Comparison of ENCODE assay signal across 8 mouse cellular contexts in genomic region chr4:129983764-129984420, GRCm38 (mm10). TPM values are rescaled to one million over a fixed set of nuclear protein-coding genes. Genes with fewer than 3 reads are reported as not detected.
A peak's percentile ranks its signal among the peaks of the same experiment; 100 is the strongest.
DNase-seq lines count a peak whose midpoint lies in the region; ATAC-seq lines count a peak whose summit lies in the region.

No protein-coding gene starts in this region.

- peak overlapping the region; percentile 83 for H3K27ac ChIP-seq in midbrain, embryonic 10.5 days (replicated peaks)

- peak; percentile 53 for DNase-seq in CD4-positive, CD25-positive, alpha-beta regulatory T cell, adult 2 months (ENCODE audit: low read depth, low spot score)
- DNase-seq in embryo, embryonic 9.5 days (ENCODE audit: extremely low spot score): peak; percentile 72
- DNase-seq in heart, adult 18-20 months: peak; percentile 73 to 80
- peak; percentile 50 for DNase-seq in kidney, adult 11 months
- peak; percentile 87 to 94 for DNase-seq in left cerebral cortex, postnatal 25 days (ENCODE audit: low spot score in 2 of 2)
- peak; percentile 67 for DNase-seq in midbrain, embryonic 10.5 days (ENCODE audit: low spot score)
- DNase-seq in right cerebral cortex, postnatal 36 days (ENCODE audit: low spot score in 2 of 2): peak; percentile 86 to 87

- H3K4me3 ChIP-seq in midbrain, embryonic 10.5 days: peak overlapping the region; percentile 76

- intact Hi-C loops in left cerebral cortex, postnatal 25 days (cut with DNase I): loop anchor here (1.0 to 5.0 kb wide), 3 partner anchors 24 to 162 kb away; no protein-coding TSS in a partner anchor

- no peaks in the 10 kb centered on the region for H3K9me3 ChIP-seq in midbrain, embryonic 10.5 days (replicated peaks)

- peaks cover 95% of the 10 kb centered on the region for H3K27me3 ChIP-seq in midbrain, embryonic 10.5 days (ENCODE audit: low read depth, poor library complexity, severe bottlenecking)

- no peaks in the 10 kb centered on the region for H3K36me3 ChIP-seq in midbrain, embryonic 10.5 days

- ATAC-seq in CD4-positive, CD25-positive, alpha-beta regulatory T cell, adult 4 months: no peak

- peaks cover 87% of the 10 kb centered on the region for H3K4me1 ChIP-seq in midbrain, embryonic 10.5 days

- whole genome bisulfite sequencing in midbrain, embryonic 10.5 days: 5% methylated on average over 15 of the region's 15 CpGs

RNA-seq across cellular contexts. Expression of gene Adgrb2, which starts 0.8 kb away (rescaled TPM):
- polyA plus RNA-seq in CD4-positive, CD25-positive, alpha-beta regulatory T cell, adult 4 months (2017; shearing (Covaris generic)): under 1 TPM in 1 of 2 experiments, not detected in 1; 0.34 TPM
- 1 to 10 TPM; 2.1 to 2.4 TPM for total RNA-seq in heart, adult 18-20 months (2021)
- total RNA-seq in left cerebral cortex, postnatal 25 days (2021): 100 to 1,000 TPM; 377 to 394 TPM
- polyA plus RNA-seq in midbrain, embryonic 10.5 days (2016; fragmentation: Nextera tagmentation; extraction: Ambion mirVana): 1.6 and 2.0 TPM in 2 replicates

RNA-seq across cellular contexts. Expression of gene Spocd1, which starts 54.8 kb away (rescaled TPM):
- not detected for polyA plus RNA-seq in CD4-positive, CD25-positive, alpha-beta regulatory T cell, adult 4 months (2017; shearing (Covaris generic))
- not detected for total RNA-seq in heart, adult 18-20 months (2021)
- under 1 TPM; 0.37 TPM for total RNA-seq in left cerebral cortex, postnatal 25 days (2021)
- not detected in 2 replicates for polyA plus RNA-seq in midbrain, embryonic 10.5 days (2016; fragmentation: Nextera tagmentation; extraction: Ambion mirVana)

Comparison
In these comparisons a context has a peak if more than half of its experiments do, and no peak if none do; other contexts are left out.
1. RNA of gene Adgrb2, which starts 0.8 kb away (total RNA-seq): 377 to 394 TPM in left cerebral cortex, postnatal 25 days; 2.1 to 2.4 TPM in heart, adult 18-20 months; every median in the first group is over 100 times any median in the second.
2. Peak in every context shown above with its lines, with median percentiles within 50 percentile points of each other: DNase-seq.